Mouse (Mus musculus) T-cell, adult 2 months (primary cell): ENCODE measurements around the gene Ncam2.

ENCODE experiments used
- DNase-seq: peaks from one replicate; pipeline ENCODE4 v3.0.0; 2022; ENCODE audit warnings: low spot score

Gene Ncam2

DNA sequence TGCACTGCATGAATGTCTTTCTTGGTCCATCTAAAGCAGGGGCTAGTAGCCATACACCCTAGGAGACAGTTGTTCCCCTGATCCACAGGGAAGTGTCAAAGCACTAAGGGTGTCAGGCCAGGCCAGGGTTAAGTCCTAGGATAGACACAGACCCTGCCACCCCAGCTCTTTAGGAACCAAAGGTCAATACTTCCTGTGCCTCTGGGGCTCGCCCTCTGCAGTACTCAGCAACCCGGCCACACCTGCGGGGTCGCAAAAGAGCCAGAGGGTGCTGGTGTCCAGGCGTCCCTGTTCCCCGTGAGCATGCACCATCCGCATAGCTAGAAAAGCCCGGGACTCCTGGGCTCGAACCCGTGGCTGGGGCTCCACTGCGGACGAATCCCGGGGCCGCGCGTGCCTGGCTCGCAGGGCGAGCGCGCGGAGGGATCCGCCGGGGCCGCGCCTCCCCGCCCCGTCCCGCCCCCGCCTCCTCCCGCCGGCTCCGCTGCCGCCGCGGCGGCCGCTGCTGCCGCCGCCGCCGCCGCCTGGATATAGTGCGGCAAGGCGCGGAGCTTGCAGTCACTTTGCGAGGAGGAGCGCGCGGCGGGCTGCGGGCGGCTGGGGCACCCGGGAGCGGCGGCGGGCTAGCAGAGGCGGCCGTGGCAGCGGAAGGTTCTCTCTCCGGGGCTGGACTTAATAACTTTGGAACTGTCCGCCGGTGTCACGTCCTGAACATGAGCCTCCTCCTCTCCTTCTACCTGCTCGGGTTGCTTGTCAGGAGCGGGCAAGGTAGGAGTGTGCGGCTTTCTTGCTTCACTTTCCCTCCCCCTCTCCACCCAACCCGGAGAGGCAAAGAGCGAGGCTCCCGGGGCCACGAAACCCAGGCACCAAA lies at the start of gene Ncam2:
Gene Ncam2 (plus strand): TSS at position 497 of the 871 bp plus-strand sequence.
- DNase-seq, result no peak

GRCm38 (mm10) chr16:81170828-81171227 lies 29.7 kb upstream of the Ncam2 start:
- no peak for DNase-seq

DNA sequence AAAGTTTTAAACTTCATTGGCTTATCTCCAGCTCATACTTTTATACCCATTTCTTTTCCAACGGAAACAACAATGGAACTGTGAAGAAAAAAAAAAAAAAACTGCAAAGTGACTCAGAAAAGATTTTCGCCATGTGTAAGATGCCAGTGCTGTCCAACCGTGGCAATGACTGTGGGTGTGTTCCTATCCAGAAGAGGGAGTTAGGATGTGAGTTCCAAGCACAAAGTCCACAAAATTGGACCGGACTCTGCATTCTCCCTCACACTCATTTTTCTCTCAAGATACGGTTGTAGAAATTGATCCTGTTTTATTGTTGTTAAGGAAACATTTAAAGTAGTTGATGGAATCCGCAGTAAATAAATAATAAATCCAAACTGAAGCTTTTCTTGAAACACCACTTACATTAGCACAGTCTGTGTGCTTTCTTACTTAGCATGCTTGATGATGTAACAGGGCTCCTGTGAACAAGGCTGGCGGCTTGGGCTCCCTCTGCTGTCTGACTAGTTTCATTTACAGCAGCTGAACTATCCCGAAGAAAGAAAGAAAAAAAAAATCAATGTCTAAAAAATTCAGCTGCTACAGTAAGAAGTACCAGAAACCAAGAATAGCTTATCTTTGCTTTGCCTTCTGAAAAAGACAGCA lies 25.1 kb upstream of the Ncam2 start:
- DNase-seq, result no peak

GRCm38 (mm10) chr16:81179801-81180200 lies 20.7 kb upstream of the Ncam2 start:
- no peak for DNase-seq

- DNase-seq, result no peak
These were observed 12.8 kb upstream of the Ncam2 start for GRCm38 (mm10) chr16:81187579-81188179.

GRCm38 (mm10) chr16:81191621-81192020 lies 8.9 kb upstream of the Ncam2 start:
- DNase-seq, result no peak

DNA sequence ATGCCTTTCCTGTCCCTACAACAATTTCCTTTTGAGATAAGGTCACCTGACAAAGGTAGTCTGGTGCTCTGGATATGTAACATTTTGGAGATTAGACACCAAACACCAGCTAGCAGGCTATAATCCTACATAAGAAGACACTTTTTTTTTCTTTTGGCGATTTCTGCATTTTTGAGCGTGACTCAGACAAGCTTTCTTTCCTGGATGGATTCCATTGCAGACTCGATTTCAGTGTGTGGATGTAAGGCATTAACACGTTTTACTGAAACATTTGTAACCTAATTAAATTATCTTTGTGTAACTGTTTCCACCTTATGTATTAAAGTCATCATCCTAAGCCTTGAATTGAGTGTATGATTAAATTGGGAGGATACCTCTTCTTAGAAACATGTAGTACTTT lies 7.9 kb upstream of the Ncam2 start:
- no peak for DNase-seq

DNA sequence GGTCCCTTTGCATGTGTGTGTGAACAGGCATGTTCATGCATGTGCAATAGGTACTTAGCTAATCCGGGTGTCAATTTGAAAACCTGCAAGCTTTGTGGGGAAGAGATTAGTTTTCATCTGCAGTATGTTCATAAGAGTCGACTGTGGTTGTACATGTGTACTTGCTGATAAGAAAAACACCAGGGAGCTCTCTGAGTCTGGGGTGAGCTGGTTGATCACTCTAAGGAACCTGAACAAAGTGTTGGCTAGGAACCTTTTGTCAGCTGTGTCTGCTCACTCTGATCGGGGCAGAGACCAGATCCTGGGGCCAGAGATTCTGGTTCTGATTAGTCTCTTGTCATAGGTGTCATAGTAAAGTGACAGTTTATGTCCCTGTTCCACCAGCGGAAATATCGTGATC lies 1.0 kb upstream of the Ncam2 start:
- DNase-seq, result no peak

DNA sequence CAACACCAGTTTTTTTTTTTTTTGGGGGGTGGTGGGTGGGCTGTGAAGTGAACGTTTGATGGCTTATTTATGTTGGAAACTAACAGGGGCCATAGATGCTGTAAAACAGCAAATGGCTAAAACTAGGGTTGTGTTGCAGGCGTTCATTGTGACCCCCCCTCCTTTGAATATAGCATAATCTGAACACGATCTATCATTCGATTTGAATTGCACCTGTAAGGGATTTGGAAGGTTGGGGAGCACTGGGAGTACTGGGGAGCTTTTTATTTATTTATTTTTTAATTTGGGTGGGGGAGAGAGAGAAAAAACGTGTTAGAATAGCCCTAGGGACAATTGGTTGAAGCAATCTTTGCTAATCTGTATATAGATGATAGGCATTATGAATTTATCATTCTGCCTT lies 974 bp downstream of the Ncam2 start:
- no peak for DNase-seq

DNA sequence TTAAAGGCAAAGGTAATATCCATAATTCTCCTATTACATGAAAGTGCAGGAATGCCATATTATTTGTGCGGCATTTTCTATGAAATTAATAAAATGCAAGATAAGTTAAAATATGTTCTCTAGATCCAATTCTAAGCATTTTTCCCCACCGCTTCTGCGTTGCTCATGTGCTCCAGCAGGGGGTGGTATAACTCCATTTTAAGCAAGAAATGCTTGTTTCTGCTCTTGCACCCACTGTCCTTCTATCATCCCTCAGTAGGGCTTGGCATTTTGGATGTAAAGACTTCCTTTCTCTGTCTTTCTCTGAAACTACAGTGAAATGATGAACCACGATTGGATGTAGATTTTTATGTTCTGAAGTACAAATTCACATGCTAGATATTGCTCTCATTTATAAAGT lies 1.5 kb downstream of the Ncam2 start:
- DNase-seq, result no peak

GRCm38 (mm10) chr16:81202721-81203161 lies 2.2 kb downstream of the Ncam2 start:
- no peak for DNase-seq

GRCm38 (mm10) chr16:81204405-81205034 lies 4.0 kb downstream of the Ncam2 start:
- DNase-seq, result no peak

DNA sequence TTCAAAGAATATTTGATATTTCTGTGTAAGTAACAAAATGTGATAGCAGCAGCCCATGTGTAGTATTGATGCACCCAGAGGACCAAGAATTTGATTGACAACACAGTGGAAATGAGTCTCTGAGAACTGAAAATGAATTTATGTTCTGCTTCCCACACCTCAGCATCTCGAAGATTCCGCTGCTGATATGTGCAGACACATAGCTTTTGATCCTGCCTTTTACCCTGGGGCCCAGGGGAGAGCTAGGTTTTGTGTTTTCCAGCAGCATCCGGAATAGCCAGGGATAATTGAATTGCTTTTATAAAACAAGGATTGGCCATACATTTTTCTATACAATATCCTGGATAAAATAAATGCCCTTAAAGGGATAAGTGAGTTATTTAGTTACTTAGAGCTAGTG lies 20.7 kb downstream of the Ncam2 start:
- no peak for DNase-seq

DNA sequence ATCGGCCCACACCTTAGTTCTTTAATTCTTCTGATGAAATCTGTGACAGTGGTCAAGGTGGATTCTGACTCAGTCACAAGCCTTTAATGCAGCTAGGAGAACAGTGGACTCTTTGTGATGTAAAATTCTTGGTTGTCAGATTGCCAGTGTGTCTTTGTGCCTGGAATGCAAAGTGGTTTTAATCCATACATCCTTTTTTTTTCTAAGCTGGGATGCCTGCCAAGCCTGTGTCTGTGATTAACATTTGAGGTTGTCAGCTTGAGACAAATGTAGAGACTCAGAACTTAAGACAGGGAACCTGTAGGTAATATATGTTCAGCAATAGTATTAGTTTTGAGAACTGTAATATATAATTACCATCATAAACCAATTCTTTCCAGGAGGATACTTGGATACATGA lies 23.3 kb downstream of the Ncam2 start:
- DNase-seq, result no peak

GRCm38 (mm10) chr16:81224253-81224652 lies 23.8 kb downstream of the Ncam2 start:
- no peak for DNase-seq

GRCm38 (mm10) chr16:81254875-81255274 lies 54.4 kb downstream of the Ncam2 start:
- no peak for DNase-seq

GRCm38 (mm10) chr16:81260429-81260828 lies 59.9 kb downstream of the Ncam2 start:
- DNase-seq, result no peak

- no peak for DNase-seq
These were observed 73.3 kb downstream of the Ncam2 start for GRCm38 (mm10) chr16:81273597-81274360.

DNA sequence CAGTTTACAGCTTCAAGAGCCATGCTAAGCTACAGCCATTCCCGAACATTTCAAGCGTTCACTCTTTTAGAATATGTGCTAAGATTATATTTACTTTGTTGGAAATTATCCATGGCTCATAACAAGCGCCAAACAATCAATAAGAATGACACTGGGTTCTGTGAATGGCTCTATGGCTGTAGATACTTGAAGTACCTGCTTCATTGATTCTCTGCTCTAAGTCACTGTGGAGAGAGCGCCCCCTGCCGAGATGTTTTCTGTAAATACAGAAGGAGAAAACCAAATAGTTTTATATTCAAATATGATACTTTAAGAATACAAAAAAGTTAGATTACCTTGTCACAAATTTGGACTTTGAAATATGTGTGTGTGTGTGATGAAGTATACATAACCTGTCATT lies 83.7 kb downstream of the Ncam2 start:
- DNase-seq, result no peak

GRCm38 (mm10) chr16:81284859-81285837 lies 84.7 kb downstream of the Ncam2 start:
- no peak for DNase-seq

DNA sequence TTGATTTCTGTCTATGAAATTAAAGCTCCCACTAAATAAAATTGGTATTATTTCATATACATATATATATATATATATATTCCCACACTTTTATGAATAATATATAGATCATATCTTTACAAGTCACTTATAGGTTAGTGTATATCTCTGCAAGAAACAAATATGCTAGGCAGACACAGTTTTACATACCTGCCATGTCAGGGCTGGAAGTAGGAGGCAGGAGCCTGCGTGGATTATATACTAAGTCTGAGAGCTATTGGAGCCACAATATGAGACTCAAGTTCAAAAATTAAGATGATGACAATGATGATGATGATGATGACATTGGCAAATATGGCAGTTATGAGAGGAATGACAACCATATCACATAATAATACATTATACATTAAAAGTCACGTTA lies 85.4 kb downstream of the Ncam2 start:
- no peak for DNase-seq
